Comparison of ENCODE assay signal across 8 mouse cellular contexts in the genomic region with DNA sequence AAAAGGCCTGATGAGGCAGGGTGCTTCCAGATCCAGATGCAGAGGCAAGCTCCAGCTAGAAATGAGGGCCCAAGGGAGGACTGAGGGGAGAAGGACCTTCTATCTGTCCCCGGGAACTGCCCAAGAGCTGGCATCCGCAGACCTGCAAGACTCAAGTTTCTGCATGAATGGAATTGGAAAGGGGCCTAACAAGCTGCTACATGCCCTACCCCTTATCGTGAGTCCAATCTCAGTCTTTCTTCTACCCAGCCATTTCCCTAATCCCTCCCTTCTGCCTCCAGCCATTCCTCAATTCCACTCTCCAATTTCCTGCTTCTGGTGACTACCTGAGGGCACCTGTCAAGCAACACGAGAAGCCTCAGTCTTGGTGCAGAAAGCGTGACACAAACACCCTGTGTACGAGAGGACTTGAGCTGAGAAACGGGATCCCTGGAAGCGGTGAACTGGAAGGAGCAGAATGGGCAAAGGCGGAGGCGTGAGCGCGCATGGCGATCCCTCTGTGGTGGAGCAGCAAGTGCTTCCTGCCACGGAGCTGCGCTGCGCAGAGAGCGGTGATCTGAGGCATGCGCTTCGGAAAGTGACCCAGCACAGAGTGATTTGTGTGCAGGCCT. TPM values are rescaled to one million over a fixed set of nuclear protein-coding genes. Genes with fewer than 3 reads are reported as not detected.
DNase-seq lines count a peak whose midpoint lies in the region; ATAC-seq lines count a peak whose summit lies in the region.

No protein-coding gene starts in this region.

- H3K36me3 ChIP-seq in heart, embryonic 10.5 days = no peaks in the 10 kb centered on the region
- H3K36me3 ChIP-seq in forebrain, embryonic 14.5 days (ENCODE audit: control insufficient read depth, insufficient read depth, low read length) = no peaks in the 10 kb centered on the region
- no peaks in the 10 kb centered on the region for H3K36me3 ChIP-seq in limb, embryonic 12.5 days

- H3K4me3 ChIP-seq in heart, embryonic 10.5 days = peak overlapping the region; percentile 44
- peak overlapping the region; percentile 10; the same call in 1 of the 2 replicates for H3K4me3 ChIP-seq in forebrain, embryonic 14.5 days (ENCODE audit: low read depth, low read length)
- H3K4me3 ChIP-seq in limb, embryonic 12.5 days (replicated peaks) = peak overlapping the region; percentile 6

- DNase-seq in heart, embryonic 10.5 days (ENCODE audit: low spot score) = peak; percentile 77
- DNase-seq in heart, postnatal 4 days = no peak
- peak; percentile 71 for DNase-seq in MN1 (ENCODE audit: low spot score)
- peak; percentile 37 for DNase-seq in forebrain, embryonic 14.5 days (ENCODE audit: low spot score)
- DNase-seq in spleen, postnatal 14 days (ENCODE audit: low spot score in 2 of 2) = no peak
- DNase-seq in right cerebral cortex, adult 18-20 months = no peak
- DNase-seq in liver = no peak

- H3K4me1 ChIP-seq in heart, embryonic 10.5 days = peaks cover 22% of the 10 kb centered on the region
- H3K4me1 ChIP-seq in forebrain, embryonic 14.5 days (ENCODE audit: control insufficient read depth, insufficient read depth, low read length) = no peaks in the 10 kb centered on the region
- peaks cover 42% of the 10 kb centered on the region for H3K4me1 ChIP-seq in limb, embryonic 12.5 days (replicated peaks)

- H3K9me3 ChIP-seq in heart, embryonic 10.5 days = no peaks in the 10 kb centered on the region
- no peaks in the 10 kb centered on the region for H3K9me3 ChIP-seq in forebrain, embryonic 14.5 days (replicated peaks; ENCODE audit: control insufficient read depth, low read length)
- no peaks in the 10 kb centered on the region for H3K9me3 ChIP-seq in limb, embryonic 12.5 days

- peak overlapping the region; percentile 25; the same call in 1 of the 2 replicates for H3K9ac ChIP-seq in forebrain, embryonic 14.5 days (ENCODE audit: low read length)
- 0 out of 2 replicates have a peak overlapping the region, but pooled peaks have one; percentile 27 for H3K9ac ChIP-seq in limb, embryonic 12.5 days (replicated peaks)

- 19% methylated on average over 19 of the region's 19 CpGs for WGBS in heart, embryonic 10.5 days
- WGBS in forebrain, embryonic 14.5 days = 6% methylated on average over 19 of the region's 19 CpGs
- WGBS in limb, embryonic 12.5 days = 20% methylated on average over 19 of the region's 19 CpGs

- peak; percentile 20; the same call in 1 of the 2 replicates for ATAC-seq in forebrain, embryonic 14.5 days
- 0 out of 2 replicates have a peak, but pooled peaks have one; percentile 5 for ATAC-seq in limb, embryonic 12.5 days (ENCODE audit: insufficient number of reproducible peaks, insufficient read depth, low FRiP score, low TSS enrichment, low read depth)

- peaks cover 40% of the 10 kb centered on the region for H3K27me3 ChIP-seq in heart, embryonic 10.5 days (ENCODE audit: insufficient read depth, poor library complexity, severe bottlenecking)
- no peaks in the 10 kb centered on the region for H3K27me3 ChIP-seq in forebrain, embryonic 14.5 days (replicated peaks; ENCODE audit: control insufficient read depth, insufficient read depth, low read length)
- H3K27me3 ChIP-seq in limb, embryonic 12.5 days = peaks cover 59% of the 10 kb centered on the region

- peak overlapping the region; percentile 42 for H3K27ac ChIP-seq in heart, embryonic 10.5 days
- H3K27ac ChIP-seq in forebrain, embryonic 14.5 days (ENCODE audit: low read depth, low read length) = no peak overlapping the region
- 0 out of 2 replicates have a peak overlapping the region, but pooled peaks have one; percentile 5 for H3K27ac ChIP-seq in limb, embryonic 12.5 days

- H3K4me2 ChIP-seq in forebrain, embryonic 14.5 days (ENCODE audit: low read length) = peak overlapping the region; percentile 43
- H3K4me2 ChIP-seq in limb, embryonic 12.5 days = peak overlapping the region; percentile 46

RNA-seq across cellular contexts. Expression of a gene that starts 26.9 kb away (rescaled TPM):
- 39.5 and 40.6 TPM in 2 replicates for polyA plus RNA-seq in heart, embryonic 10.5 days (2016; fragmentation: Nextera tagmentation; extraction: Ambion mirVana)
- total RNA-seq in heart, postnatal 4 days (2021) = 10 to 100 TPM; 75.0 to 79.8 TPM
- 42.5 and 48.3 TPM in 2 replicates for polyA plus RNA-seq in forebrain, embryonic 14.5 days (2014; fragmentation: Nextera tagmentation; extraction: Ambion mirVana)
- polyA plus RNA-seq in limb, embryonic 12.5 days (2016; fragmentation: Nextera tagmentation; extraction: Ambion mirVana) = 85.5 and 89.9 TPM in 2 replicates

Comparison
In these comparisons a context has a peak if more than half of its experiments do, and no peak if none do; other contexts are left out.
1. DNase-seq: peak in heart, embryonic 10.5 days (single experiment), MN1 (single experiment) and forebrain, embryonic 14.5 days (single experiment); none in heart, postnatal 4 days (single experiment), spleen, postnatal 14 days (0 of 2), right cerebral cortex, adult 18-20 months (single experiment) and liver (single experiment).
2. Peak in every context shown above with its lines, with median percentiles within 50 percentile points of each other: H3K4me3 ChIP-seq.